Mouse (Mus musculus) spleen, adult 10 weeks (tissue): Measurements from ENCODE around the gene Mtrf1. TPM values are rescaled to one million over a fixed set of nuclear protein-coding genes. Genes with fewer than 3 reads are reported as not detected.

Experiments
- polyA plus RNA-seq: library from polyadenylated mRNA; stranded (reverse); fragments of 350-450 nt; fragmentation: Illumina TruSeq; extraction: RNeasy Lipid Tissue Mini Kit (QIAGEN cat#74804); gene quantifications from one replicate; pipeline ENCODE4 v1.2.3, GENCODE M21; 2015; ENCODE audit warnings: low replicate concordance; ENCODE audit not compliant: insufficient read depth

Gene Mtrf1
- polyA plus RNA-seq, result 6.1 TPM

DNA sequence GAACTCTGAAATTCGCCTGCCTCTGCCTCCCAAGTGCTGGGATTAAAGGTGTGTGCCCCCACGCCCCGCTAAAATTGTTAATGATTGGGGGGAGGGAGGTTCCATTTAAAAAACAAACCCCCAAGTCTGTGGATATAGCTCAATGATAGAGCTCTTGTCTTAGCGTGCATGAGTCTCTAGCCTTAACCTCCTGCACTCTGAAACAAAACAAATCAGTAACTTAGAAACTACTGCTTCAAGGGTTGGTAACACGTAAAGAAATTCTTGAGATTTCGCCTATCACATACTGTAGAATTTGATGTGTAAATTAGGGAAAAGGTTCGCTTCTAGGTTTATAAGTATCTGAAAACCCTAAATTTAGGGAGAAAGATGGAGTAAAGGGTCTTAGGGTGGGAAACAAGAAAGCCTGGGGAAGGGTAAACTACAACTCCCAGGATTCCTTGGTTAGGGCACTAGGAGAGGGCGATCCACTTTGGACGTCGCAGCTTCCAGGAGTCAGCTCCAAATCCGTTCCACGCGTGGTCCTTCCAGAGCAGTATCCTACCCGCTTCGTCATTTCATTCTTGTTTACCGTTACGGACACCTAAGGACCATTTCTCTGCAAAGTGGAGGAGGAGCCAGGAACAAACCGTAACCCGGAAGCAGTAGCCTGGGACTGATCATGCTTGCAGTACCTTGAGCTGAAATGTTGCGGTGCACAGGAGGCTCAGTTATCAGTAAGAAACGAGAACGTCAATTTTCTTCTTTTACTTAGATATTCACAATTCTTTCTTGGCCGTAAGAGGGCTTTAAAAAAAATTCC, at the start of gene Mtrf1:
Mtrf1 (plus strand) TSS at position 452 of the 802 bp plus-strand sequence.

GRCm38 (mm10) chr14:79390265-79390926, 7.2 kb upstream of the Mtrf1 start, which contains the start of gene Naa16:
TSS of gene Naa16 (minus strand) at chr14:79390778.

GRCm38 (mm10) chr14:79425979-79426729, 28.6 kb downstream of the Mtrf1 start, which contains the start of gene Kbtbd7:
TSS of gene Kbtbd7 (plus strand) at chr14:79426511.

GRCm38 (mm10) chr14:79451681-79452590, 54.4 kb downstream of the Mtrf1 start, which contains the start of gene Kbtbd6:
TSS of gene Kbtbd6 (plus strand) at chr14:79451835.

Other genes with a start within 250 kb of the Mtrf1 start
- gene Zfp957, start 150.4 kb upstream of the Mtrf1 start, polyA plus RNA-seq, result not detected
- gene Rgcc, start 96.1 kb upstream of the Mtrf1 start, polyA plus RNA-seq, result 11.3 TPM
- 50.5 TPM for gene Naa16, start 7.0 kb upstream of the Mtrf1 start, polyA plus RNA-seq
- 18.1 TPM for gene Kbtbd7, start 28.7 kb downstream of the Mtrf1 start, polyA plus RNA-seq
- 1.0 TPM for gene Kbtbd6, start 54.1 kb downstream of the Mtrf1 start, polyA plus RNA-seq
- gene Elf1, start 83.4 kb downstream of the Mtrf1 start, polyA plus RNA-seq, result 162 TPM
- gene Wbp4, start 83.7 kb downstream of the Mtrf1 start, polyA plus RNA-seq, result 46.4 TPM
- 150 TPM for gene Sugt1, start 189.9 kb downstream of the Mtrf1 start, polyA plus RNA-seq